Mouse (Mus musculus) brown adipose tissue, adult 24 weeks (tissue): Measurements from ENCODE around the gene Amd1. TPM values are rescaled to one million over a fixed set of nuclear protein-coding genes. Genes with fewer than 3 reads are reported as not detected.

Experiments
- H3K27ac ChIP-seq: fragments of 200-500 bp; replicated peaks from 2 replicates; pipeline ENCODE4 v1.5.1; 2012; ENCODE audit warnings: low read depth, mild to moderate bottlenecking, low read length
- H3K4me1 ChIP-seq: fragments of 200-500 bp; 2 replicates; pipeline ENCODE4 v1.6.1; 2012; ENCODE audit warnings: low read length, mixed read lengths; ENCODE audit not compliant: control insufficient read depth, insufficient read depth, insufficient read length
- H3K4me3 ChIP-seq: fragments of 200-500 bp; 2 replicates; pipeline ENCODE4 v1.5.1; 2012; ENCODE audit warnings: low read depth, mild to moderate bottlenecking, low read length, moderate library complexity; ENCODE audit not compliant: insufficient read depth
- polyA plus RNA-seq: library from polyadenylated mRNA; stranded (reverse); fragments of >200 nt; gene quantifications from 2 replicates; pipeline ENCODE4 v1.2.4, GENCODE M21; 2012; ENCODE audit not compliant: missing spikeins, insufficient read depth, insufficient read length

The Amd1 gene
- 25.7 and 31.6 TPM in 2 replicates for polyA plus RNA-seq

DNA sequence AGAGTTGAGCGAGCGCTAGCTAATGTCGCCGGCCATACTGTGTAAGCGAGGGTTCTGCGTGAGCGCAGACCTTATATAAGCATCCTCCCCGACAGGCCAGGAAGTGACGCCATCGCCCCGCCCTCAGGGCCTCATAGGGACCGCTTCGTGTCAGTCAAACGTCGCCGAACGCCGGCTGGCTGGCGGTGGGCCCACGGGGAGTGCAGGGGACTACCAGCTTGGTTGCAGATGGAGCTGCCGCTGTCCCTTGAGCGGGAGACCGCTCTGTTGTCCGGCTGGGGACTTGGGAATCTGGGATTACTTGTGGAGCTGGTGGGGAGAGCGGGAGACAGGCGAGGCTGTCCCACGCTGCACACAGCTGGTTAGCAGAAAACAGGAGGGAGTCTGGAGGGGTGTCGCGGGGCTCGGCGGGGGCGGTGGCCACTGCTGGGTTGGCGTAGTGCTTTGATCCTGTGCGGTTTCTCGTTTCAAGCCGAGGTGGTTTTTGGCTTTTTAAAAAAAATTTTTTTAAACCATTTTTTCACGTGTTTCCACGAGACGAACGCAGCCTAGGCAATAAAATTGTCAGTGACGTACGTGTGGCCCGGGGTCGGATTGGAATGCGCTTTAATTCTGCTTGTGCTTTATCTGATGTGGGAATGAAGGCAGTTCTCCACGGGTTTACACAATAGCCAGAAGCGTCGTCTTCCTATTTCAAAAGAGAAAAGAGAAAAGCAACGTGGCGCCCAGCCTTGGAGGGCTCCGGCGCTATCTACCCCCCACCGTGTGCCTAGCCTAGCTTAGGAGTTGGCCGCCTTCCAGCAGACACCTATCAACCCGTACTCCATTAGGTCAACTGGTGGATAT, at the start of gene Amd1:
Amd1 (minus strand) TSS at position 47 of the 846 bp plus-strand sequence.
- H3K4me3 ChIP-seq = peak within 1 kb of the TSS; percentile 79
- peak within 1 kb of the TSS; percentile 35 for H3K27ac ChIP-seq

DNA sequence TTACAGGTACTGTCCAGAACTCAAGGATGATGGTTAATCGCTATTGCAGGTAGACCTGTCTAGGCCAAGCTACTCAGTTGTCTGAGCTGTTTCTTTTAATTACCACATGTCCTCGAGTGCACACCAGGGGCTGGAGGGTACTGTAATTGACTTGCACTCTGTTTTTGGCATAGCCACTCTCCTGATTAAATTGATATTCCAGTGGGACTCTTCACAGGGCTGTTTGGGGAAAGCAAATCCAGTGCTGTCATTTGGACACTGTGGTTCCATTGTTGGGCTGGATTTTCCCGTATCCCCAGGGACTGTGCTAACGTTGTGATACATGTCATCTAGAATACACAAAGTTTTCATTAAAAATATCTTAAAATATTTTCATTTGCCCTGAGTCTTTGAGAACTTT, 49.2 kb upstream of the Amd1 start:
- Histone ChIP-seq H3K4me1 (no peaks in the 10 kb centered on the region), H3K4me3 (no peak overlapping the region), H3K27ac (no peak overlapping the region)

More for the DNA sequence above, at the start of gene Amd1:
- H3K4me1 ChIP-seq = no peaks in the 10 kb centered on the region

DNA sequence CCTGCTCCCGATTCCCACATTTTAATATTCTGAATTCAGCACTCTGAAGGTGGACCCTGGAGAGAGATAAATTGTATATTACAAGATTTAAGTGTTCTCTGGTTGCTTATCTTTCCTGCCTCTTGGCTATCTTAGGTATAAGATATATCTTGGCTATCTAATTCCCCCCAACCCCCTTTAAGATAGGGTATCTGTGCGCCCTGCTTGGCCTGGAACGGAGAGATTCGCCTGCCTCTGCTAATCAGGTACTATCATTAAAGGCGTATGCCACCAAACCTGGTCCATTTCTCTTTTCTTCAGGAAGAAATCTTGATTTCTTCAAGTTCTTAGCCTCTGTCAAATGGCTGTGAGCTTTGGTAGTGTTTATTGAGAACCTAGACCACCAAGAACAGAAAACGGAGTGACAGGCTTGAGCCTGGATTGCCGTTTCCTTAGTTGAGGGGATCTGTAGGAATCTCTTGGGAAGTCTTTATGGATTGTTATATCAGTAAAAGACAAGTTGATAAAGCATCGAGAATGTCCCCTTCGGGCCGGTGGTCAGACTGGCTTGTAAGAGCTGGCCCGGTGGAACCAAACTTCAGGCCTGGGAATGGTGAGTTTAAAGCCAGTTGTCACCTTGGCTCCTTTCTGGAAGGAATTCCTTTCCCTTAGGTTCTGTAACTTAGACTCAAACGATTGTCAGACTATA, 48.4 kb upstream of the Amd1 start:
- Histone ChIP-seq H3K4me3 (peak overlapping the region; percentile 95), H3K4me1 (no peaks in the 10 kb centered on the region), H3K27ac (no peak overlapping the region)

DNA sequence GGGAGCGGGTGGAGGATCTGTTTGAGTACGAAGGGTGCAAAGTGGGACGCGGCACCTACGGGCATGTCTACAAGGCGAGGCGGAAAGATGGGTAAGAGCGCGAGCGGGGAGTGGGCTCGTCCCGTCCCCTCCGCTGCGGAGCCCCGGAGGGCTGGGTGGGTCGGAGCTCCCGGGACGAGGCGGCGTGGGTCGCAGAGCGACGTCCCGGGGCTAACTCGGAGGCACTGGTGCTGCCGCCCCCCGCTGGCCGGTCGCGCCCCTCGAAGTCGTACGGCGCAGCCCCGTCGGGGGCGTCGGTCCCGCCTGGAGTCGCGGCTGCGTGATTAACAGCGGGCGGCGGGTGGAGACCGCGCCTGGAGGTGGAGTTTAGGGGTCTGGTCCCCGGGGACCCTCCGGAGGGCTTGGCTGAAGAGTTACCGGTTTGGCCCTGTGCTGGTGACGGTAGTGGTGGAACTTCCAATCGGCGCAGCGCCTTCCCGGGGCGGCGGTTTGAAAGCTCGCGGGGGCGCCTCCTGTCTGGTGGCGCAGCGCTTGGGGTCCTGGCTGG, 47.7 kb upstream of the Amd1 start:
- H3K4me3 ChIP-seq = peak overlapping the region; percentile 95
- peak overlapping the region; percentile 33; the same call in 1 of the 2 replicates for H3K27ac ChIP-seq
- H3K4me1 ChIP-seq = no peaks in the 10 kb centered on the region

DNA sequence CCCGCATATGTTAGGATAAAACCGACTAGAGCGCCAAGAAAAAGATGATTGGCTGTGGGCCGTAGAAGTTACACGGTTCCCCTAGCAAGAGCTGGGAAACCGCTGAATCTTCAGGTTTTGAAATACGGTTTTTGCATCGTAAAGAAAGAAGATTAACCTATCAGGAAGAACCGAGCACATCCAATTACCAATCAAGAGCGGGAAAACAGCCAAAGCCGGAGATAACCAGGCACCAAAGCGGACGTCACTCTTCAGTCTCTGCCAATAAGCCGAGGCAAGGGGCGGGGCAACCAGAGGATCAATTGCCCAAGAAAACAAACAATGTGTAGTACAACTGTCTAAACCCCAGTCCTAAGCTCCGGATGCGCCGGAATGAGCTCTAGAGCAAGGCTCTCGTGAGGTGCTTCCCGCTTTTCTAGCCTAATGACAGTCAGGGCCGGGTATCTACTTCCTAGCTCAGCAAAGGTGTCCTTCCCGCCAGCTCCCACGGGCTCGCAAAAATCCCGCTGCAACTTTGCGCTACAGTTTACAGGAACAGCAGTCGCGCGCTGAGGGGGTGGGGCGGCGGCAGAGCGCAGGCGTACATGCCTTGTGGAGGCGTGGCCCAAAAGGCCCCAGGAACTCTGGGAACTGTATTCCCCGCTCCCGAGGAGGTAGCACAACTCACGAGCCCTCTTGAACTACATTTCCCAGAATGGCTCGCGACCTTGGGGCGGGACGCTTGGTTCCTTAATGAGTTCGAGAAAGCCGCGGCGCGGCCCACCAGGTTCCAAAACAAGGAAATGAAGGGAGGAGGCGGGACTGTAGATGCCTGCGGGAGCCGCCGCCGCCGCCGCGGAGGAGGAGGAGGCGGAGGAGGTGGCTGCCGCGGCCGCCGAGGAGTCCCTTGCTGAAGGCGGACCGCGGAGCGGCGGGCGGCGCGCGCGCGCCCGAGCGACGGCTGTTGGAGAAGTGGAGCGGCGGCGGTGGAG, 46.9 kb upstream of the Amd1 start:
- Histone ChIP-seq H3K27ac (peak overlapping the region; percentile 26), H3K4me3 (peak overlapping the region; percentile 95), H3K4me1 (no peaks in the 10 kb centered on the region)

DNA sequence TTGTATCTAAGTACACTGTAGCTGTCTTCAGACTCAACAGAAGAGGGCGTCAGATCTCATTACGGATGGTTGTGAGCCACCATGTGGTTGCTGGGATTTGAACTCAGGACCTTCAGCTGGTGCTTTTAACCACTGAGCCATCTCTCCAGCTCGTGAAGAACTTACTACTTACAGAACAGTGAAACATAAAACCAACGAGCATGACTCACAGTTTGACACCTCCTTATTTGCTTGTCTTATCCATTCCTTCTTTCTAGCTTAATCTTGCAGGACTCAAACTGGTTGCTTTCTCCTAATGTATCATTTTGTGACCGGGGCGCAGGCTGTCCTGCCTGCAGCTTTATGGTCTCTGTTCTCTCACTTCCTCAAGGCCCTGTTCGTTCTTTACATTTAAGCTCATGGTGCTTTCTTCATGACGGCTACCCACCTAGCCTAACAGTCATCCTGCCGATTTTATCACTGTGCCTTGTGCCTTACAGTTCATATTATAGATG, 45.5 kb upstream of the Amd1 start:
- Histone ChIP-seq H3K4me3 (peak overlapping the region; percentile 5; the same call in 1 of the 2 replicates), H3K4me1 (no peaks in the 10 kb centered on the region), H3K27ac (no peak overlapping the region)

DNA sequence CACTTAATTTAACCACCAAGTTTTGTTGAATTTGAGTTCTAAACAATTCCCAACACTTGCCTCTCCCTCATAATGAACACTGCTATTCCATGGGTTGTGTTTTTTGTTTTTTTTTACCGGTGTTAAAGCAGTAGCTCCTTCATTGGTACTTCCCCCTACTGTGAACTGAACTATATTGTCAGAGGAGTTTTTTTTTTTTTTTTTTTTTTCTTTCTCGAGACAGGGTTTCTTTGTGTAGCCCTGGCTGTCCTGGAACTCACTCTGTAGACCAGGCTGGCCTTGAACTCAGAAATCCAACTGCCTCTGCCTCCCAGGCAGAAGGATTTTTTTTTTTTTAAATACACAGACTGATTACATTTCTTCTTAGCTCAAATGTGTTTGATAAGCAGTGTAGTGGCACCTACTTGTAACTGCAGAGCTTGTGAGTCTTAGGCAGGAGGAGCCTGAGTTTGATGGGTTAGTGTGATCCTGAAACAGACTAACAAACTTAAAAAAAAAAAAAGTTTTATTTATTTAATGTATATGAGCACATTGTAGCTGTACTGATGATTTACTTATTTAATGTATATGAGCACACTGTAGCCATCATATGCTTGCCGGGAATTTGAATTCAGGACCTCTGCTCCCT, 44.9 kb upstream of the Amd1 start:
- Histone ChIP-seq H3K4me3 (no peak overlapping the region), H3K4me1 (no peaks in the 10 kb centered on the region), H3K27ac (no peak overlapping the region)

DNA sequence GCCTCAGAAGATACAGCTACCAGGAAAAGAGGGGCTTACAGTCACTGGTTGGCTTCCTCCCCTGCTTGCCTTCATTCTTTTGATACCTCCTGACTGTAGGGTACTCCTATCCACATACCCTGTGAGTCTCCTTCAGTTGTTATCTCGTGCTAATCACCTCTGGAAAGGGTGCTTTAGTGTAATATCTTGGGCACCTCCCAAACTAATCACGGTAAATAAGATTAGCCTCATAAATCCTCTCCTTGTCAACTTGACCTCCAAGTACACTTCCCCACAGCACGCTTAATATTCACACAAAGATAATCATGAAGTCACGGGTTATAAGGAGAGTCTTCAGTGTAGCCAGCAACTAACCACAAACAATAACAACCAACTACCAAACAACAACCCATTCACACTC, 40.0 kb upstream of the Amd1 start:
- Histone ChIP-seq H3K4me3 (no peak overlapping the region), H3K4me1 (no peaks in the 10 kb centered on the region), H3K27ac (no peak overlapping the region)

DNA sequence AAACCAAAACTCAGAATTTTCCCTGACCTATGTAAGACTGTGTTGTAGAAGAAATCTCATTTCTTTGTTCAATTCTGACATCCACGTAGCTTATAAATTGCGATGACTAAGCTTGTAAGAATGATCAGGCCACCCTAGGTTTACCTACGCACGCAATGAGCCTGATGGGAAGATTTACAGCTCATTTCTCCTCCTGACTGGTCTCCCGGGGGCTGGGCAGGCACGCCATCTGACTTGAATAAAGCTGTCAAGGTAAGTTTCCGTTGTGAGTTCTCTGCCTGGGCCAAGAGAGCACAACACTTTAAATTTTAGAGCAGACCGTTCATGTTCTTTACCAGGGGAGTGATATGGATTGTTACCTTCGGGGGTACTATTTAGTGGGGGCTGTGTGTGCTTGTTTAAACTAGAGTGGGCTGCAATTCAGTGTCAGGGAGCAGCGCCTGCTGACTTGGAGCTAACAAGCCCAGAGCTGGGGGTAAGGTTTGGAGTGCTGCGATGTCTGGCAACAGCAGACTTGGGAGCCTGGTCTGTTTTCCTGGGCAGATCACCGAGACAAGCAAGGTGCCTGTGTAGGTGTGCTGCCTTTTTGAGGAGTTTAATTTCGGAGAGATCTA, 37.5 kb upstream of the Amd1 start, which contains the start of gene Cdk19:
Cdk19 (plus strand) TSS at position 214 of the 614 bp plus-strand sequence.
- no peaks in the 10 kb centered on the region for H3K4me1 ChIP-seq
- no peak within 1 kb of the TSS for H3K4me3 ChIP-seq
- H3K27ac ChIP-seq = no peak within 1 kb of the TSS

DNA sequence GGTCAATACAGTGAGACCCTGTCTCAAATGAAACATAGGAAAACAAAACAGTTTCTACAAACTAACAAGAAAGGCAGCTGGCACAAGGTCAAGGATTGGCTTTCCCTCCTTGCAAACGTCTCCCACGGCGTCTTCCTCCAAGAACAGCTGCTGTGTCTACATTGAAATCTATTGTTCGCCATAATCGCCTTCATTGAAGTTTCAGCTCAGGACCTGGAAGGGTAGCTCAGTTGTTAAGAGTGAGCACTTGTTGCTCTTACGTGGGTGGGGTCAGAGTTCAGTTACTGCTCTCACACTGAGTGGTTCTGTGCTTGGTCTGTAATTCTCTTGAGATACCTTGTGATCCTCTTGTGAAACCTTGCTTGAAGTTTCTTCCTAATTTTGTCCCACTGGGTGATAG, 30.9 kb upstream of the Amd1 start:
- H3K4me1 ChIP-seq = no peaks in the 10 kb centered on the region
- no peak overlapping the region for H3K4me3 ChIP-seq
- H3K27ac ChIP-seq = no peak overlapping the region

DNA sequence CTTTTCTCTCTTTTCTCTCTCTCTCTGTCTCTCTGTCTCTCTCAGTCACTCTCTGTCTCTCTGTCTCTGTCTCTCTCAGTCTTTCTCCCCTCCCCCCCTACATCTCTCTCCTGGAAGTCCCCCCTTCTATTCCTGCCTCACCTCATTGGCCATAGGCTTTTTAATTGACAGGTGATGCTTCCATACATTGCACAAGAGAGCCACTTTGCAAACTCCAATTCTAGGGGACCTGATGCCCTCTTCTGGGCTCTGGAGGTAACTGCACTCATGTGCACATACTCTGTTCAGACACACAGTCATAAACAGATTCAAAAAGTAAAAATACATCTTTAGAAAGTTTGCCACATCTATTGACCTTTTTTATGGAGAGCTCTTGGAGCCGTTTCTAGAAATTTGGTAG, 28.3 kb upstream of the Amd1 start:
- Histone ChIP-seq H3K27ac (no peak overlapping the region), H3K4me1 (no peaks in the 10 kb centered on the region), H3K4me3 (no peak overlapping the region)

DNA sequence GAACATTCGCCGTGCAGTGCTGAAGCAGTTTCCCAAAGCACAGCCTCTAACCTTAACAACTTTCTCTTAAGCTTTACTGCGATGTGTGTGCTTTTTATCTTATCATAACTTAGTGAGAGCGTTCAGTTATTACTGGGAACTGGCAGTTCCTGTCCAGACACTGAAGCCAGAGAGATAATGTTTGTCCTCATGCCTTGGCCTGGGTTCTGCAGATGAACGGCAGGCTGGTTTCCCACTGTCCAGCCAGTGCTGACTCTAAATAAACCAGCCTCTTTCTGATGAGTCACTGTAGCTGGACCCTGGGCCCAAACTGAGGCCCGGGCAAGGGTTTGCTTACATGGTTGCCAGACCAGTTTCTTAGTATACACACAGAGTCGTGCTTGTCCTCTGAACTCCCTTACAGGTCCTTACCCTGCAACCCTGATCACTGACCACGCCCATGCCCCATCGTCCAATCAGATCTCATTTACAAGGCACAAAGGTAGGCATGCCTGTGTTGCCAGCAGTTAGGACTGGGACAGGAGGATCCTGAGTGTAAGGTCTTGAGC, 26.1 kb upstream of the Amd1 start:
- no peak overlapping the region for H3K27ac ChIP-seq

DNA sequence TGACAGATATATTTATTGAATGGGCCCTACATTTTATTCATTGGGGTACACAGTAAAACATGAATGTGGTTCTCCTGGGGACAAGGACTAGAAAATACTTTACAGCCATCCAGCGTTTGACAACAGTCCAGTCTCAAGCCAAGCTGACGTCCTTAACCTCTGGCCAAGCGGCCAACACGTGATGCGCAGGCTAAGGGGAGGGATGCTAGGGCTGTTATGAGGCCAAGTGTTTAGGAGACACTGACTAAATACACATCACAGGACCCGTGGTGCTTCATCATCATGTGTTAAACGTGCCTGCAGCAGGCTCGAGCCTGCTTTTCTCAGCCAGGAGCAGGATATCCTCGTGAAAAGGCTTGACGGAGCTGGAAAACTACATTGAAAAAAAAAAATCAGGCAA, 18.3 kb upstream of the Amd1 start:
- no peak overlapping the region for H3K27ac ChIP-seq

More for the DNA sequence above, 26.1 kb upstream of the Amd1 start:
- Histone ChIP-seq H3K4me1 (no peaks in the 10 kb centered on the region), H3K4me3 (no peak overlapping the region)

More for the DNA sequence above, 18.3 kb upstream of the Amd1 start:
- H3K4me3 ChIP-seq = no peak overlapping the region
- no peaks in the 10 kb centered on the region for H3K4me1 ChIP-seq
